Mouse (Mus musculus) myocyte (in vitro differentiated cells): Measurements from ENCODE around the gene Stard3nl.

ENCODE experiments used
- CEBPB ChIP-seq: IDR thresholded peaks from 2 replicates; pipeline ENCODE4 v1.6.1; 2011; ENCODE audit warnings: mild to moderate bottlenecking, moderate library complexity; ENCODE audit not compliant: poor library complexity, insufficient read depth, severe bottlenecking
- E2F4 ChIP-seq: IDR thresholded peaks from one replicate; pipeline ENCODE4 v1.6.1; 2011; ENCODE audit warnings: mild to moderate bottlenecking, control low read depth, moderate library complexity; ENCODE audit not compliant: insufficient read depth
- MAX ChIP-seq: IDR thresholded peaks from one replicate; pipeline ENCODE4 v1.6.1; 2011; ENCODE audit warnings: low read depth, mild to moderate bottlenecking, control low read depth
- MYOD1 ChIP-seq, 3 experiments: IDR thresholded peaks; one replicate each; pipeline ENCODE4 v1.6.1; 2011; ENCODE audit warnings: control low read depth in 2 of 3, low read depth in 2 of 3, mild to moderate bottlenecking in 2 of 3, moderate library complexity in 1 of 3; ENCODE audit not compliant: insufficient read length in 2 of 3, control insufficient read depth in 1 of 3
- MYOG ChIP-seq, 3 experiments: IDR thresholded peaks; one replicate each; pipeline ENCODE4 v1.6.1; 2011; ENCODE audit warnings: control low read depth in 2 of 3, low read depth in 2 of 3, mild to moderate bottlenecking in 2 of 3; ENCODE audit not compliant: insufficient read length in 2 of 3, control insufficient read depth in 1 of 3, insufficient read depth in 1 of 3
- POLR2A ChIP-seq: IDR thresholded peaks from one replicate; pipeline ENCODE4 v1.6.1; 2011; ENCODE audit warnings: low read depth, mild to moderate bottlenecking, control low read depth, moderate library complexity; ENCODE audit not compliant: insufficient read length
- POLR2AphosphoS2 ChIP-seq: IDR thresholded peaks from one replicate; pipeline ENCODE4 v1.6.1; 2011; ENCODE audit warnings: low read depth, control low read depth; ENCODE audit not compliant: insufficient read length
- SRF ChIP-seq: IDR thresholded peaks from one replicate; pipeline ENCODE4 v1.6.1; 2011; ENCODE audit warnings: low read depth; ENCODE audit not compliant: control insufficient read depth, insufficient read length
- TCF12 ChIP-seq: IDR thresholded peaks from one replicate; pipeline ENCODE4 v1.6.1; 2011; ENCODE audit warnings: mild to moderate bottlenecking, control low read depth; ENCODE audit not compliant: poor library complexity, insufficient read depth, severe bottlenecking
- TCF3 ChIP-seq: IDR thresholded peaks from one replicate; pipeline ENCODE4 v1.6.1; 2011; ENCODE audit warnings: low read depth, control low read depth; ENCODE audit not compliant: insufficient read length
- USF1 ChIP-seq: IDR thresholded peaks from one replicate; pipeline ENCODE4 v1.6.1; 2011; ENCODE audit warnings: low read depth, mild to moderate bottlenecking, control low read depth, moderate library complexity

GRCm38 (mm10) chr13:19367536-19367935 is 28.1 kb downstream of the Stard3nl start:
- TF ChIP-seq MYOD1 (IDR thresholded peaks at IDR 0.05; ENCODE audit: control insufficient read depth in 1 of 3, insufficient read length in 2 of 3, low read depth in 2 of 3) (no peak), TCF12 (no peak), POLR2A (no peak), MAX (no peak), MYOG (IDR thresholded peaks at IDR 0.05; ENCODE audit: control insufficient read depth in 1 of 3, insufficient read depth in 1 of 3, insufficient read length in 2 of 3, low read depth in 2 of 3) (no peak), E2F4 (no peak), USF1 (no peak), SRF (no peak), POLR2AphosphoS2 (no peak), TCF3 (no peak), CEBPB (no peak)
